Mouse (Mus musculus) spleen, postnatal 10 days (tissue): Measurements from ENCODE around the gene Galnt9.

Source experiments
- DNase-seq, 2 experiments: peaks; one replicate each; pipeline ENCODE4 v3.0.0; 2021 to 2022; ENCODE audit warnings: low spot score in 2 of 2

The Galnt9 gene

GRCm38 (mm10) chr5:110629525-110630120 lies 85.5 kb downstream of the Galnt9 start:
- DNase-seq: no peak

DNA sequence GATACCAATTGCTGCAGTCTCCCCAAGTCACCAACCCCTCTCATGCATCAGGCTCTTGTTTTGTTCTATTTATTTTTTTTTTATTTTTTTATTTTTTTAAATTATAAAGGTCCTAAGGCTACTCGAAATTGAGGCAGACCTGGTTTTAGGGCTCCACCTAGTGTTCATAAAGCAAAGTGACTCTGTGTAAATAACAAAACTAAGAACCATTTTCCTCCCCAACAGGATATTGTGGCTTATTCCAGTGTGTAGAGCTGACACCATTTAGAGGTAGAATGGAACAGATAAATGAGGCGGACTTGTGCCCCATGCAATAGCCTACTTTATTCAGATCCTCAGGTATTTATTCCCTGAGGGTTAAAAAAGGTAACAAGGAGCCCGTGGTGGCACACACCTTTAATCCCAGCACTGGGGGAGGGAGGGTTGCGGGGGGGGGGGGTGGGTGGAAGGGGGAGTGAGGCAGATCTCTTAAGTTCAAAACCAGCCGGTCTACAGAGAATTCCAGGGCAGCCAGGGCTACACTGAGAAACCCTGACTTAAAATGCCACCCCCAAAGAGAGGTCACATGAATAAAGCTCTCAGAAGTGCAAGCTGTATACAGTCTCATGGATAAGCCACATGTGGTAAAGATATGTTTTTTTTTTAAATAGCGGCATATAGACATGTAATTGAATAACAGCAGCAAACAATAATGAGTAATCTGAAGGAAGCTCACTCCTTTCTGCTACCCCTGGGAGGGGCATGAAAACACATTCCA lies 92.0 kb downstream of the Galnt9 start:
- DNase-seq: no peak

- no peak for DNase-seq
These were observed 94.3 kb downstream of the Galnt9 start for GRCm38 (mm10) chr5:110638306-110639074.

- peak; percentile 56 to 78 for DNase-seq
These were observed 95.3 kb downstream of the Galnt9 start for GRCm38 (mm10) chr5:110639459-110639858.

DNA sequence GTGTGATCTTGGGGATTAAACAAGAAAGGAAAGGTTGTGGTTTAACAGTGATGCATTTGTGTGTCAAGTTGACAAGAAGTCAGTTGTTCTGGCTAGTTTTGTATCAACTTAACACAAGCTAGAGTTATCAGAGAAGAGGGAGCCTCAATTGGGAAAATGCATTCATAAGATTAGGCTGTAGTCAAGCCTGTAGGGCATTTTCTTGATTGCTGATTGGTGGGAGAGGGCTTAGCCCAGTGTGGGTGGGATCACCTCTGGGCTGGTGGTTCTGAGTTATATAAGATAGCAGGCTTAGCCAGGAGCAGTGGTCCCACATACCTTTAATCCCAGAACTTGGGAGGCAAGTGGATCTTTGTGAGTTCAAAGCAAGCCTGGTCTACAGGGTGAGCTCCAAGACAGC lies 102.2 kb downstream of the Galnt9 start:
- no peak for DNase-seq

- DNase-seq: peak; percentile 97 to 99
These were observed 108.8 kb downstream of the Galnt9 start, which contains the start of the genes Noc4l and Ddx51 for GRCm38 (mm10) chr5:110652719-110653648. Gene Noc4l, minus strand, starts transcription at chr5:110653417. Gene Ddx51, plus strand, starts transcription at chr5:110653451.

DNA sequence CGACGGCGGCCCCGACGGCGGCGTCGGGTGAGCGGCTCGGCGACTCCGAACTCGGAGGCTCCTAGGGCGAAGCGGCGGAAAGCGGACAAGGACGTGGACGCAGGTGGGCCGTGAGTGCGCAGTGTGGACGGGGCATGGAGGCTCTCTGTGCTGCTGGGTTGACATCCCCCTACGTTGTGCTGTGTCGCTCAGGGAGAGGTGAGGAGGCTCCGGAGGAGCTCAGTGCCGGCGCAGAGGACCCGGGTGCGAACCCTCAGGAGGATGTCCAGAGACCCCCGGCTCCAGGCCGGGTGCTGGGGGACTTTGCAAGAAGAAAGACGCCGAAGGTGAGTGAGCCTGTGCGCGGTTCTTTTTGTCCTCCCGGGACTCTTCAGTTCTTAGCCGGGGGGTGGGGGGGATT lies 109.5 kb downstream of the Galnt9 start:
- no peak for DNase-seq

DNA sequence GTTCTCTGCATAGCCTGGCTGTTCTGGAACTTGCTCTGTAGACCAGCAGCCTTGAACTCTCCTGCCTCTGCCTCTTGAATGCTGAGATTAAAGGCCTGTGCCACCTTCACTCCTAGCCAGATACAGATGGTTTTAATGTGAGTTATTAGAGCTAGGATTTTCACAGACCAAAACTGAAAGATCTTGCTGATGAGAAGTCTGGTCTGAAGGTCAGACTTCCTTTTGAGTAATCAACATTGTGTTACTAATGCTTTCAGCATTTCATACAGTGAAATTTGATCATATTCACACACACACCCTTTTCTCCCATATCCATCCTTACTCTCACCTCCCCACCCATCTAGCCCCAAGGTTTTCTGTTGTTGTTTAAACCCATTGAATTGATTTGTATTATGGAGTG lies 115.5 kb downstream of the Galnt9 start:
- DNase-seq: no peak

DNA sequence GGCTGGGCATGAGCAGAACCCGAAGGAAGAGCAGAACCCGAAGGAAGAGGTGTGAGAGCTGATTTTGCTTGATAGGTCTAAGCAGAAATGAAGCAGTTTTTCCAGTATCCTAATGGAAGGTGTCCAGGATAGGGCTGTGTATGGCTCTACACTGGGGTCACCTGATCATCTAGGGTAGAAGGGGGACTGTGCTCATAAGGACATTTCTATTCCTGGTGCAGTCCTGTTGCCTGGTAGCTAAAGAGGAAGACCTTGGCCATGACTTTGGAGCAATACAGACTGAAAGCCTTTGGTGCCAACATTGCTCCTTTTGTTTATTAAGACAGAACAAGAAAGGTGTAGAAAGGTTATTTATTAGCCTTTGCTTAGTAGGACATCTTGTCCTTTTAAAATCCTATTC lies 119.9 kb downstream of the Galnt9 start:
- DNase-seq: no peak

GRCm38 (mm10) chr5:110664750-110665269 lies 120.7 kb downstream of the Galnt9 start:
- DNase-seq: no peak

GRCm38 (mm10) chr5:110665486-110666121 lies 121.4 kb downstream of the Galnt9 start:
- no peak for DNase-seq
